Mouse (Mus musculus): ENCODE data around the gene Tnik. TPM values are rescaled to one million over a fixed set of nuclear protein-coding genes. Genes with fewer than 3 reads are reported as not detected.

The Tnik gene
- total RNA-seq, 1 experiment from 2014 or later = 25.2 TPM

GRCm38 (mm10) chr3:28333869-28334268, 70.9 kb downstream of the Tnik start:
- ATAC-seq (replicated peaks in 1 of 2; ENCODE audit: insufficient read depth in 1 of 2, low FRiP score in 2 of 2, low TSS enrichment in 1 of 2, low read depth in 1 of 2, poor library complexity in 2 of 2, severe bottlenecking in 2 of 2) = no peak

GRCm38 (mm10) chr3:28334547-28334946, 71.5 kb downstream of the Tnik start:
- ATAC-seq (replicated peaks in 1 of 2; ENCODE audit: insufficient read depth in 1 of 2, low FRiP score in 2 of 2, low TSS enrichment in 1 of 2, low read depth in 1 of 2, poor library complexity in 2 of 2, severe bottlenecking in 2 of 2) = no peak

- no peak for ATAC-seq (replicated peaks in 1 of 2; ENCODE audit: insufficient read depth in 1 of 2, low FRiP score in 2 of 2, low TSS enrichment in 1 of 2, low read depth in 1 of 2, poor library complexity in 2 of 2, severe bottlenecking in 2 of 2)
Measured at GRCm38 (mm10) chr3:28340071-28340470, 77.1 kb downstream of the Tnik start.

GRCm38 (mm10) chr3:28343204-28343603, 80.2 kb downstream of the Tnik start:
- ATAC-seq (replicated peaks in 1 of 2; ENCODE audit: insufficient read depth in 1 of 2, low FRiP score in 2 of 2, low TSS enrichment in 1 of 2, low read depth in 1 of 2, poor library complexity in 2 of 2, severe bottlenecking in 2 of 2) = no peak

GRCm38 (mm10) chr3:28343661-28344060, 80.6 kb downstream of the Tnik start:
- no peak for ATAC-seq (replicated peaks in 1 of 2; ENCODE audit: insufficient read depth in 1 of 2, low FRiP score in 2 of 2, low TSS enrichment in 1 of 2, low read depth in 1 of 2, poor library complexity in 2 of 2, severe bottlenecking in 2 of 2)

- ATAC-seq (replicated peaks in 1 of 2; ENCODE audit: insufficient read depth in 1 of 2, low FRiP score in 2 of 2, low TSS enrichment in 1 of 2, low read depth in 1 of 2, poor library complexity in 2 of 2, severe bottlenecking in 2 of 2) = no peak
Measured at GRCm38 (mm10) chr3:28345446-28345845, 82.4 kb downstream of the Tnik start.

GRCm38 (mm10) chr3:28345961-28346360, 82.9 kb downstream of the Tnik start:
- no peak for ATAC-seq (replicated peaks in 1 of 2; ENCODE audit: insufficient read depth in 1 of 2, low FRiP score in 2 of 2, low TSS enrichment in 1 of 2, low read depth in 1 of 2, poor library complexity in 2 of 2, severe bottlenecking in 2 of 2)

- ATAC-seq (replicated peaks in 1 of 2; ENCODE audit: insufficient read depth in 1 of 2, low FRiP score in 2 of 2, low TSS enrichment in 1 of 2, low read depth in 1 of 2, poor library complexity in 2 of 2, severe bottlenecking in 2 of 2) = no peak
Measured at GRCm38 (mm10) chr3:28346476-28346875, 83.5 kb downstream of the Tnik start.

GRCm38 (mm10) chr3:28348746-28349145, 85.7 kb downstream of the Tnik start:
- ATAC-seq (replicated peaks in 1 of 2; ENCODE audit: insufficient read depth in 1 of 2, low FRiP score in 2 of 2, low TSS enrichment in 1 of 2, low read depth in 1 of 2, poor library complexity in 2 of 2, severe bottlenecking in 2 of 2) = no peak

GRCm38 (mm10) chr3:28350147-28350801, 87.3 kb downstream of the Tnik start:
- no peak for ATAC-seq (replicated peaks in 1 of 2; ENCODE audit: insufficient read depth in 1 of 2, low FRiP score in 2 of 2, low TSS enrichment in 1 of 2, low read depth in 1 of 2, poor library complexity in 2 of 2, severe bottlenecking in 2 of 2)

GRCm38 (mm10) chr3:28358391-28358790, 95.4 kb downstream of the Tnik start:
- no peak for ATAC-seq (replicated peaks in 1 of 2; ENCODE audit: insufficient read depth in 1 of 2, low FRiP score in 2 of 2, low TSS enrichment in 1 of 2, low read depth in 1 of 2, poor library complexity in 2 of 2, severe bottlenecking in 2 of 2)

GRCm38 (mm10) chr3:28359138-28359537, 96.1 kb downstream of the Tnik start:
- no peak for ATAC-seq (replicated peaks in 1 of 2; ENCODE audit: insufficient read depth in 1 of 2, low FRiP score in 2 of 2, low TSS enrichment in 1 of 2, low read depth in 1 of 2, poor library complexity in 2 of 2, severe bottlenecking in 2 of 2)

GRCm38 (mm10) chr3:28361056-28361455, 98.0 kb downstream of the Tnik start:
- ATAC-seq (replicated peaks in 1 of 2; ENCODE audit: insufficient read depth in 1 of 2, low FRiP score in 2 of 2, low TSS enrichment in 1 of 2, low read depth in 1 of 2, poor library complexity in 2 of 2, severe bottlenecking in 2 of 2) = no peak

GRCm38 (mm10) chr3:28363441-28364125, 100.6 kb downstream of the Tnik start:
- ATAC-seq (replicated peaks in 1 of 2; ENCODE audit: insufficient read depth in 1 of 2, low FRiP score in 2 of 2, low TSS enrichment in 1 of 2, low read depth in 1 of 2, poor library complexity in 2 of 2, severe bottlenecking in 2 of 2) = no peak

- ATAC-seq (replicated peaks in 1 of 2; ENCODE audit: insufficient read depth in 1 of 2, low FRiP score in 2 of 2, low TSS enrichment in 1 of 2, low read depth in 1 of 2, poor library complexity in 2 of 2, severe bottlenecking in 2 of 2) = no peak
Measured at GRCm38 (mm10) chr3:28368746-28369145, 105.7 kb downstream of the Tnik start.

GRCm38 (mm10) chr3:28369266-28369665, 106.3 kb downstream of the Tnik start:
- no peak for ATAC-seq (replicated peaks in 1 of 2; ENCODE audit: insufficient read depth in 1 of 2, low FRiP score in 2 of 2, low TSS enrichment in 1 of 2, low read depth in 1 of 2, poor library complexity in 2 of 2, severe bottlenecking in 2 of 2)

- ATAC-seq (replicated peaks in 1 of 2; ENCODE audit: insufficient read depth in 1 of 2, low FRiP score in 2 of 2, low TSS enrichment in 1 of 2, low read depth in 1 of 2, poor library complexity in 2 of 2, severe bottlenecking in 2 of 2) = no peak
Measured at GRCm38 (mm10) chr3:28369698-28370097, 106.7 kb downstream of the Tnik start.

- no peak for ATAC-seq (replicated peaks in 1 of 2; ENCODE audit: insufficient read depth in 1 of 2, low FRiP score in 2 of 2, low TSS enrichment in 1 of 2, low read depth in 1 of 2, poor library complexity in 2 of 2, severe bottlenecking in 2 of 2)
Measured at GRCm38 (mm10) chr3:28371583-28371982, 108.6 kb downstream of the Tnik start.

- ATAC-seq (replicated peaks in 1 of 2; ENCODE audit: insufficient read depth in 1 of 2, low FRiP score in 2 of 2, low TSS enrichment in 1 of 2, low read depth in 1 of 2, poor library complexity in 2 of 2, severe bottlenecking in 2 of 2) = no peak
Measured at GRCm38 (mm10) chr3:28372459-28372858, 109.4 kb downstream of the Tnik start.
